Mouse (Mus musculus) right cerebral cortex, postnatal 14 days (tissue): ENCODE data around the gene Acot5.
A peak's percentile ranks its signal among the peaks of the same experiment; 100 is the strongest.
"Not testable (repeated sequence)": the region's sequence is repeated elsewhere in the genome, so short reads cannot be mapped to it uniquely, and the experiment has no call there.

Source experiments
- DNase-seq: peaks from one replicate; pipeline ENCODE4 v3.0.0; 2022

The Acot5 gene

GRCm38 (mm10) chr12:84068986-84069385 lies at the start of gene Acot5:
Acot5 (plus strand) TSS chr12:84069325.
- no peak for DNase-seq

- DNase-seq: peak; percentile 11
Observed at GRCm38 (mm10) chr12:84020528-84020927, 48.6 kb upstream of the Acot5 start.

- not testable (repeated sequence) for DNase-seq
Observed at GRCm38 (mm10) chr12:84022266-84022665, 46.9 kb upstream of the Acot5 start.

- DNase-seq: no peak
Observed at GRCm38 (mm10) chr12:84023052-84023745, 45.9 kb upstream of the Acot5 start.

GRCm38 (mm10) chr12:84025888-84026287 lies 43.2 kb upstream of the Acot5 start:
- no peak for DNase-seq

GRCm38 (mm10) chr12:84028328-84028727 lies 40.8 kb upstream of the Acot5 start:
- not testable (repeated sequence) for DNase-seq

GRCm38 (mm10) chr12:84029043-84029442 lies 40.1 kb upstream of the Acot5 start:
- not testable (repeated sequence) for DNase-seq

- peak; percentile 68 for DNase-seq
Observed at GRCm38 (mm10) chr12:84030659-84031332, 38.3 kb upstream of the Acot5 start.

- no peak for DNase-seq
Observed at GRCm38 (mm10) chr12:84032854-84033253, 36.3 kb upstream of the Acot5 start.

GRCm38 (mm10) chr12:84033302-84033701 lies 35.8 kb upstream of the Acot5 start:
- not testable (repeated sequence) for DNase-seq

- DNase-seq: no peak
Observed at GRCm38 (mm10) chr12:84034108-84034507, 35.0 kb upstream of the Acot5 start.

- not testable (repeated sequence) for DNase-seq
Observed at GRCm38 (mm10) chr12:84038241-84038640, 30.9 kb upstream of the Acot5 start, which contains the start of gene Acot4. Acot4 (plus strand) TSS chr12:84038379.

- peak; percentile 15 for DNase-seq
Observed at GRCm38 (mm10) chr12:84038691-84039111, 30.4 kb upstream of the Acot5 start, which contains the start of gene Gm49366. Gm49366 (plus strand) TSS chr12:84038935.

- no peak for DNase-seq
Observed at GRCm38 (mm10) chr12:84042248-84042647, 26.9 kb upstream of the Acot5 start.

GRCm38 (mm10) chr12:84044045-84044444 lies 25.1 kb upstream of the Acot5 start:
- DNase-seq: no peak

GRCm38 (mm10) chr12:84046906-84047305 lies 22.2 kb upstream of the Acot5 start:
- DNase-seq: no peak

GRCm38 (mm10) chr12:84050744-84051143 lies 18.4 kb upstream of the Acot5 start:
- DNase-seq: not testable (repeated sequence)

- DNase-seq: no peak
Observed at GRCm38 (mm10) chr12:84051937-84052474, 17.1 kb upstream of the Acot5 start, which contains the start of gene Acot3. Acot3 (plus strand) TSS chr12:84052144.

- DNase-seq: no peak
Observed at GRCm38 (mm10) chr12:84052609-84053008, 16.5 kb upstream of the Acot5 start.

GRCm38 (mm10) chr12:84053173-84053572 lies 16.0 kb upstream of the Acot5 start:
- DNase-seq: no peak

- DNase-seq: no peak
Observed at GRCm38 (mm10) chr12:84053679-84054391, 15.3 kb upstream of the Acot5 start.

GRCm38 (mm10) chr12:84060946-84061345 lies 8.2 kb upstream of the Acot5 start:
- DNase-seq: no peak

- no peak for DNase-seq
Observed at GRCm38 (mm10) chr12:84062336-84062735, 6.8 kb upstream of the Acot5 start.
